Mouse (Mus musculus) kidney, embryonic 15.5 days (tissue): ENCODE results near the gene Slc22a23. TPM values are rescaled to one million over a fixed set of nuclear protein-coding genes. Genes with fewer than 3 reads are reported as not detected.

Source experiments
- ATAC-seq: fragments of 200-750 bp; cut with Nextera tagmentation; replicated peaks from 2 replicates; pipeline ENCODE4 v1.8.0; 2017; ENCODE audit warnings: moderate TSS enrichment; ENCODE audit not compliant: low FRiP score
- H3K27ac ChIP-seq: fragments of 300-500 bp; sonication (generic); 2 replicates; pipeline ENCODE4 v1.5.1; 2015; ENCODE audit warnings: mild to moderate bottlenecking, inconsistent platforms
- H3K27me3 ChIP-seq: fragments of 300-500 bp; sonication (generic); 2 replicates; pipeline ENCODE4 v1.6.1; 2015; ENCODE audit warnings: inconsistent platforms
- H3K36me3 ChIP-seq: fragments of 300-500 bp; sonication (generic); 2 replicates; pipeline ENCODE4 v1.6.1; 2015; ENCODE audit warnings: inconsistent platforms
- H3K4me1 ChIP-seq: fragments of 300-500 bp; sonication (generic); 2 replicates; pipeline ENCODE4 v1.6.1; 2015; ENCODE audit warnings: inconsistent platforms
- H3K4me2 ChIP-seq: fragments of 300-500 bp; sonication (generic); 2 replicates; pipeline ENCODE4 v1.6.1; 2015; ENCODE audit warnings: moderate library complexity, mild to moderate bottlenecking, inconsistent platforms
- H3K4me3 ChIP-seq: fragments of 300-500 bp; sonication (generic); replicated peaks from 2 replicates; pipeline ENCODE4 v1.5.1; 2015; ENCODE audit warnings: mild to moderate bottlenecking, inconsistent platforms
- H3K9ac ChIP-seq: fragments of 300-500 bp; sonication (generic); 2 replicates; pipeline ENCODE4 v1.6.1; 2015; ENCODE audit warnings: mild to moderate bottlenecking, inconsistent platforms
- H3K9me3 ChIP-seq: fragments of 300-500 bp; sonication (generic); replicated peaks from 2 replicates; pipeline ENCODE4 v1.6.1; 2016; ENCODE audit warnings: inconsistent platforms
- WGBS: fragments of 180-500 bp; shearing (Covaris S2); methylation state at CpG from one replicate; pipeline ENCODE4 v1.1.7; 2015; ENCODE audit warnings: mixed read lengths; 5-methylcytosine and 5-hydroxymethylcytosine counted together
- polyA plus RNA-seq: library from polyadenylated mRNA; unstranded; fragments of >200 nt; fragmentation: Nextera tagmentation; extraction: Ambion mirVana; gene quantifications from 2 replicates; pipeline ENCODE4 v1.2.1, GENCODE M21; 2015

Gene Slc22a23
- polyA plus RNA-seq, 1 experiment from 2014 or later, result 2.4 TPM

DNA sequence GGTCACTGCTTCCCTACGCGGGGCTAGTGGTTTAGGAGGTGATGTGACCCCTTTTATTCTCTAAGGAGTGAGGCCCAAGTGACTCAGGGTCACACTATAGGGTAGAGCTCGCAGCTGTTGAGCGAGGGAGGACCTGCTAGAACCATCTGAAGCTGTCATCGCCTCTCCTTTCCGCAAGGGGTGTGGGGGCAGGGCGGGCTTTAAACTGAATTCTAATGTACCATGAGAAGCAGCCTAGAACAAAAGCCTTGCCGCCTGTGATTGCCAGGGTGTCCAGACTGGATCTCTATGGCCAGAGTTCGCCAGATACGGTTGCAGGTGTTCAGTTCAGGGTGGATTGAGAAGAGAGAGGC, 213.3 kb downstream of the Slc22a23 start:
- WGBS, result 4% methylated on average over 10 of the region's 10 CpGs
- Histone ChIP-seq H3K36me3 (no peaks in the 10 kb centered on the region), H3K4me1 (peaks cover 46% of the 10 kb centered on the region), H3K9ac (peak overlapping the region; percentile 60; the same call in 1 of the 2 replicates), H3K9me3 (no peaks in the 10 kb centered on the region), H3K4me2 (peak overlapping the region; percentile 88), H3K27me3 (peaks cover 32% of the 10 kb centered on the region), H3K4me3 (peak overlapping the region; percentile 71), H3K27ac (peak overlapping the region; percentile 88)
- ATAC-seq, result no peak

DNA sequence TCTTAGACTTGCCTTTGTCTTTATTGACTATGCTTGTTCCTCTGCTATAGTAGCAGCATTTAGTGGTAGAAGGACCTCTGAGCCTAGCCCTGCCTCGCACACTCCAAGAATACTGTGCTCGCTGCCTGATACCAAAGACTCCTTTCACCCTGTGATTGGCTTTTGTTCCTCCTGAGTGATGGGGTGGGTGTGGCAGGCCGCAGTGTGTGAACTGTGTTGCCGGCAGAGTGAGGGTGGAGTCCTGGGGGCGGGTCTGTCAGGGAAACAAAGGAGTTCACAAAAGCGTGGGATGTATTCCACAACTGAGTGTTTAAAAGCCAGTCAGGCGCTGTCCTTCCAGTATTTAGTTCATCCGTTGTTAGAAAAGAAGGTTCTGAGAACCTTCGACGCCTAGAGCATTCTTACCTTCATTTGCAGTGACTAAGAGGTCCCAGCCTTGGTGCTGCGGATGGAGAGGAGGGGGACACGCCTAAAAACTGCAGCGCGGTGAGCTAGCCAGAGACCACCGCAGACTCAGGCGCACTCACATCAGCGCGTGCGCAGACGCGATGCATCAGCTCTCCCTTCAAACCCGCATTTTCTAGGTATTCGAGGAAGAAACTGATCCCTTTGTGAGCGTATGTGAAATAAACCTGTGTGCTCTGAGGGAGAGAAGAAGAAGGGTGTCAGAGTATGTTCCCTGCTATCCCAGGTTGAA, 213.8 kb downstream of the Slc22a23 start:
- peak overlapping the region; percentile 71 for H3K4me3 ChIP-seq
- peak overlapping the region; percentile 88 for H3K27ac ChIP-seq
- under 1% methylated on average over 24 of the region's 24 CpGs for WGBS
- H3K27me3 ChIP-seq, result peaks cover 32% of the 10 kb centered on the region
- no peaks in the 10 kb centered on the region for H3K9me3 ChIP-seq
- peak overlapping the region; percentile 60 for H3K9ac ChIP-seq
- peak overlapping the region; percentile 88 for H3K4me2 ChIP-seq
- peak; percentile 50 for ATAC-seq
- no peaks in the 10 kb centered on the region for H3K36me3 ChIP-seq
- peaks cover 50% of the 10 kb centered on the region for H3K4me1 ChIP-seq

DNA sequence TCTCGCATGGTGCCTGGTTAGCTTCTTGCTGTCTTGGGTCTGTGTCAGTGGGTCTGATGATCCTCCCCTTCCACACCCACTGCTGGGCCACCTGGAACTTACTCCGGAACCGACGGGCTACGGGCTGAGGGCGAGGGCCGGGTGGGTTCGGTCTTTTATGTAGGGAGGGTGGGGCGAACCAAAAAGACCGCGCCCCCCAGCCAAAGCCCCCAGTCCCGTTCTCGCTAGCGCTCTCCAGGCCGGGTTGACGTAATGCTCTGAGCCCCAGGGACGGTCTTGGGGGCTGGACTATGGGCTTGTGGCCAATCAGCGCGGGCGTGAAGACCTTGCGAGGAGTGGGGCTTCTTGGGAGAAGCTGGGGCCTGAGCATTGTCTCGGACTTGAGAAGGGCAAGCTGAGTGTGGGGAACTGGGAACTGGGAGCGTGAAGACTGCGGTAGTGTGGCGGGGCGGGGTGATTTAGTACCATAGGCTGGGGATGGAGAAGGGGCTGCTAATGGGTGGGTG, 214.7 kb downstream of the Slc22a23 start, which contains the start of gene Tubb2b:
Tubb2b (minus strand) TSS at position 241 of the 506 bp plus-strand sequence.
- WGBS, result under 1% methylated on average over 26 of the region's 26 CpGs
- peak; percentile 94 for ATAC-seq
- no peaks in the 10 kb centered on the region for H3K9me3 ChIP-seq
- H3K9ac ChIP-seq, result peak within 1 kb of the TSS; percentile 60
- H3K27ac ChIP-seq, result peak within 1 kb of the TSS; percentile 88
- H3K36me3 ChIP-seq, result no peaks in the 10 kb centered on the region
- H3K27me3 ChIP-seq, result peaks cover 32% of the 10 kb centered on the region
- peaks cover 57% of the 10 kb centered on the region for H3K4me1 ChIP-seq
- peak within 1 kb of the TSS; percentile 71 for H3K4me3 ChIP-seq
- H3K4me2 ChIP-seq, result peak within 1 kb of the TSS; percentile 88

DNA sequence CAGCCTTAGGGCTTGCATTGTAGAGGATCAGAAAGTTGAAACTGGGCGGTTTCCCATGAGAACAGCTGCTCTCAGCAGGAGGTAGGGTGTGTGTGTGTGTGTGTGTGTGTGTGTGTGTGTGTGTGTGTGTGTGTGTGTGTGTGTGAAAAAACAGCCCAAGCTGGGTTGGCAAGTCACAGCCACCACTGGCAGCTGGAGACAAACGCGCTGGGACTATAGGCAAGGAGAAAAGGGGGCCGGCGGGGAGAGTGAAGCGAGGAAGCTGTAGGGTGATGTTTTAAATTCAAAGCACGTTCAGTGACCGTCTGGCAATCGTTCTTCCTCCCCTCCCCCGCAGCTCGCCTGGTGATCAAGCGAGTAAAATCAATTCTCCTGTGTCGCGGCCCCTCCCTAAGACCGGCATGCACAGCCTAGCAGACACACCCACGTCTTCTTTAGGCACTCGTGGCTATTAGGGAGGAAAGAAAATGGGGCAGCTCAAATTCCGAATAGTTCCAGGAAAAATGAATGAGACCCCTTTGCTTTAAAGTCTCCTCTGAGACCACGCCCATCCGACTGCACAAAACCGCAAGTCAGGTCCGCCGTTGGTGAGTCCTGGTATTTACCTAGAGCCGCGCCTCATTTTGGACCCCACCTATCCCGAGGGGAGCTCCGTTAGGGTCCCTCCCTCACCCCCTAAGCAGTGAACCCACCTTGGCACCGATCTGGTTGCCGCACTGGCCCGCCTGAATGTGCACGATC, 215.3 kb downstream of the Slc22a23 start:
- ATAC-seq, result peak; percentile 43

More for the DNA sequence above, 215.3 kb downstream of the Slc22a23 start:
- H3K27me3 ChIP-seq, result peaks cover 28% of the 10 kb centered on the region
- H3K4me1 ChIP-seq, result peaks cover 58% of the 10 kb centered on the region
- H3K9ac ChIP-seq, result peak overlapping the region; percentile 60
- peak overlapping the region; percentile 88 for H3K27ac ChIP-seq
- WGBS, result under 1% methylated on average over 30 of the region's 31 CpGs
- no peaks in the 10 kb centered on the region for H3K9me3 ChIP-seq
- H3K4me2 ChIP-seq, result peak overlapping the region; percentile 88
- H3K36me3 ChIP-seq, result no peaks in the 10 kb centered on the region
- peak overlapping the region; percentile 71 for H3K4me3 ChIP-seq

Other genes starting within 250 kb of the Slc22a23 start
- gene Tubb2b, start 214.7 kb downstream of the Slc22a23 start, polyA plus RNA-seq, result 29.3 and 36.6 TPM in 2 replicates
- 79.0 and 88.7 TPM in 2 replicates for gene Psmg4, start 182.2 kb downstream of the Slc22a23 start, polyA plus RNA-seq